Mouse (Mus musculus) brain, embryonic 14.5 days (tissue): ENCODE results near the gene Kcnh2.

Experiments used
- CTCF ChIP-seq: fragments of 200-500 bp; IDR thresholded peaks from 2 replicates; pipeline ENCODE4 v1.5.1; 2012; ENCODE audit warnings: inconsistent platforms, mild to moderate bottlenecking, moderate library complexity, borderline replicate concordance; ENCODE audit not compliant: insufficient read depth, insufficient read length; ENCODE audit errors: extremely low read depth
- POLR2A ChIP-seq: fragments of 200-500 bp; IDR thresholded peaks from 2 replicates; pipeline ENCODE4 v1.6.1; 2012; ENCODE audit warnings: mild to moderate bottlenecking, inconsistent platforms, borderline replicate concordance; ENCODE audit not compliant: poor library complexity, insufficient read depth, insufficient read length, severe bottlenecking; ENCODE audit errors: extremely low read depth

DNA sequence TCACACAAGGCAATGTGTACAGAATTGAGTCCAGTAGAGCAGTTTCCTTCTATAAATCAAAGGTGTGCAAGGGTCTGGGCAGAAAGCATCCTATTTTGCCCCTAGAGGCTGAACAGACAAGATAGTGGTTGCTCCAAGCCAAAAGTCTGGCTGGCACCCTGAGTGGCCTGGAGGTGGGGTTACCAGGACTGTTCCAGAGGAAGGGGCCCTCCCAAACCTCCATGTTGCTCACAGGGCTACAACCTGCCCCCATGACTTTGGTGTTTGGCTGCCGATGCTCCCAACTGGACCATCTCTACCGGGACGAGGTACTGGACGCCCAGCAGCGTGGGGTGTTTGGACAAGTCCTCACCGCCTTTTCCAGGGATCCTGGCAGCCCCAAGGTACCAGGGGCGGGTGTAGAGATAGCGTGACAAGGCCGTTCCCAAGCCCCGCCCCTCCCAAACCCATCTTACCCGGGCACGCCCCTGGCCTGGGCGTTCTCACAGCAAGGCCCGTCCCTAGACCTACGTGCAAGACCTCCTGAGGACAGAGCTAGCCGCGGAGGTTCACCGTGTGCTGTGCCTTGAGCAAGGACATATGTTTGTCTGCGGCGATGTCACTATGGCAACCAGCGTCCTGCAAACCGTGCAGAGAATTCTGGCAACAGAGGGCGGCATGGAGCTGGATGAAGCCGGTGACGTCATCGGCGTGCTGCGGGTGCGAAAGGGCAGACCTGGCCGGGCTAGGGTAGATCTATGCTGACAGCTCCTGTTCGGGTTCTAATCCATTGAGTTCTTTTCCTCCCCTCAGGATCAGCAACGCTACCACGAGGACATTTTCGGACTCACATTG, 31.8 kb upstream of the Kcnh2 start:
- peak; percentile 55 for TF ChIP-seq CTCF
- no peak for TF ChIP-seq POLR2A
